Mouse (Mus musculus): ENCODE measurements at regions not wholly inside any gene's neighbourhood (a gene's known extent, or its start where the extent isn't known, plus 50 kb on each side); places are given as distances from the start of the nearest gene placed in this dataset.

DNA sequence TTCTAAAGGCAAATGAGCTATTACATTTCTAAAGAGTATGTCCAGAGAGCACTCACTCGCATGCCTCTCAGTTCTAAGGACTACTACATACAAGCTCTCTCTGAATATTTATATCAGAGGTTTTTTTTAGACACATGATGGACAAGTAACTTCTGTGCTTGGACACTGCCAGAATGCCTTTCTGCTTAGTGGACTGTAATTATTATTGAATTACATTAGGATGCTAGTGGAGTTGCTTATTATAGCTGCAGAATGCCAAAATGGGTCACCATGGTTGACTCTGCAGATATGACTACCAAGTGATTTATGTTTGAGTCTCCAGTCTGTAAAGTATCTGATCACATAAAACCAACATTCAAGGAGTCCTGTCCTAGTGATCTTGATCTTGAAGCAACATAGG is 395.6 kb upstream of the Nr3c2 start:
- Histone ChIP-seq H3K9ac (ENCODE audit: low read length) (no peak overlapping the region), H3K27ac (ENCODE audit: low read depth, low read length) (no peak overlapping the region), H3K4me1 (ENCODE audit: control insufficient read depth, insufficient read depth, low read length) (no peaks in the 10 kb centered on the region), H3K9me3 (ENCODE audit: control insufficient read depth, low read length) (no peaks in the 10 kb centered on the region), H3K4me3 (ENCODE audit: low read depth, low read length) (no peak overlapping the region), H3K27me3 (ENCODE audit: control insufficient read depth, insufficient read depth, low read length) (no peaks in the 10 kb centered on the region), H3K4me2 (ENCODE audit: low read depth) (no peak overlapping the region), H3K36me3 (ENCODE audit: control insufficient read depth, insufficient read depth, low read length) (no peaks in the 10 kb centered on the region)
- DNase-seq (ENCODE audit: low spot score) (no peak), ATAC-seq (ENCODE audit: insufficient read depth, low FRiP score, low TSS enrichment) (no peak)
- WGBS = 83% methylated on average over 1 of the region's 1 CpGs

- no peak overlapping the region for H3K4me2 ChIP-seq (ENCODE audit: low read depth)
- DNase-seq (ENCODE audit: low spot score) (no peak), ATAC-seq (ENCODE audit: insufficient read depth, low FRiP score, low TSS enrichment) (no peak)
- H3K36me3 ChIP-seq (ENCODE audit: control insufficient read depth, insufficient read depth, low read length) = no peaks in the 10 kb centered on the region
- WGBS = 89% methylated on average over 3 of the region's 3 CpGs
- no peak overlapping the region for H3K4me3 ChIP-seq (ENCODE audit: low read depth, low read length)
- H3K9me3 ChIP-seq (ENCODE audit: control insufficient read depth, low read length) = no peaks in the 10 kb centered on the region
- no peak overlapping the region for H3K27ac ChIP-seq (ENCODE audit: low read depth, low read length)
- H3K9ac ChIP-seq (ENCODE audit: low read length) = no peak overlapping the region
- no peaks in the 10 kb centered on the region for H3K4me1 ChIP-seq (ENCODE audit: control insufficient read depth, insufficient read depth, low read length)
- no peaks in the 10 kb centered on the region for H3K27me3 ChIP-seq (ENCODE audit: control insufficient read depth, insufficient read depth, low read length)
These were observed 392.0 kb upstream of the Nr3c2 start for GRCm38 (mm10) chr8:76507247-76507646.

DNA sequence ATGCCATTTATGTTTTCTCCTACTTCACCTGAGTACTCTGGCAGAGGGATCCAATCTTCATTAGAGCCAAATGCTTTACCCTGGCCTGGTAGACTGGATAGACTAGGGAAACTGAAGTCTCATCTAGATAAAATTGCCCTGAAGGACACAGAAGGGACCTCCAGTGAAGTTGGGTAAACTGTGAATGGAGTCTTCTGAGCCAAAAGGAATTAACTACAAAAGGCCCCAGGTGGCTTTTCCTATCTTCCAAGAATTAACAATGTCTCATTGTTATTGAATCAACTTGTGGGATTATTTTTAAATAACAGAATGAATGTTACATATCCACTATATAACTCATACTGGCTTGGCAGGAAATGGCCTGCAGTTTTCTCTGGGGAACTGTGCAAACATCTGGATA is 390.0 kb upstream of the Nr3c2 start:
- H3K4me1 ChIP-seq (ENCODE audit: control insufficient read depth, insufficient read depth, low read length) = no peaks in the 10 kb centered on the region
- no peaks in the 10 kb centered on the region for H3K27me3 ChIP-seq (ENCODE audit: control insufficient read depth, insufficient read depth, low read length)
- no peak overlapping the region for H3K9ac ChIP-seq (ENCODE audit: low read length)

GRCm38 (mm10) chr8:76514132-76514531 is 385.1 kb upstream of the Nr3c2 start:
- Histone ChIP-seq H3K4me1 (ENCODE audit: control insufficient read depth, insufficient read depth, low read length) (no peaks in the 10 kb centered on the region), H3K4me2 (ENCODE audit: low read depth) (no peak overlapping the region), H3K9me3 (ENCODE audit: control insufficient read depth, low read length) (no peaks in the 10 kb centered on the region), H3K27me3 (ENCODE audit: control insufficient read depth, insufficient read depth, low read length) (no peaks in the 10 kb centered on the region), H3K4me3 (ENCODE audit: low read depth, low read length) (no peak overlapping the region), H3K36me3 (ENCODE audit: control insufficient read depth, insufficient read depth, low read length) (no peaks in the 10 kb centered on the region), H3K9ac (ENCODE audit: low read length) (no peak overlapping the region), H3K27ac (ENCODE audit: low read depth, low read length) (no peak overlapping the region)
- DNase-seq (ENCODE audit: low spot score) (no peak), ATAC-seq (ENCODE audit: insufficient read depth, low FRiP score, low TSS enrichment) (no peak)
- WGBS = 87% methylated on average over 1 of the region's 1 CpGs

More for the DNA sequence above, 390.0 kb upstream of the Nr3c2 start:
- Histone ChIP-seq H3K27ac (ENCODE audit: low read depth, low read length) (no peak overlapping the region), H3K4me2 (ENCODE audit: low read depth) (no peak overlapping the region), H3K4me3 (ENCODE audit: low read depth, low read length) (no peak overlapping the region), H3K36me3 (ENCODE audit: control insufficient read depth, insufficient read depth, low read length) (no peaks in the 10 kb centered on the region), H3K9me3 (ENCODE audit: control insufficient read depth, low read length) (no peaks in the 10 kb centered on the region)
- ATAC-seq (ENCODE audit: insufficient read depth, low FRiP score, low TSS enrichment) = no peak
- no peak for DNase-seq (ENCODE audit: low spot score)

GRCm38 (mm10) chr8:76538806-76539480 is 360.3 kb upstream of the Nr3c2 start:
- whole genome bisulfite sequencing = 91% methylated on average over 3 of the region's 3 CpGs
- Histone ChIP-seq H3K4me3 (ENCODE audit: low read depth, low read length) (no peak overlapping the region), H3K4me1 (ENCODE audit: control insufficient read depth, insufficient read depth, low read length) (no peaks in the 10 kb centered on the region), H3K27me3 (ENCODE audit: control insufficient read depth, insufficient read depth, low read length) (no peaks in the 10 kb centered on the region), H3K9ac (ENCODE audit: low read length) (no peak overlapping the region), H3K27ac (ENCODE audit: low read depth, low read length) (no peak overlapping the region), H3K9me3 (ENCODE audit: control insufficient read depth, low read length) (no peaks in the 10 kb centered on the region), H3K36me3 (ENCODE audit: control insufficient read depth, insufficient read depth, low read length) (no peaks in the 10 kb centered on the region), H3K4me2 (ENCODE audit: low read depth) (no peak overlapping the region)
- ATAC-seq (ENCODE audit: insufficient read depth, low FRiP score, low TSS enrichment) = no peak
- no peak for DNase-seq (ENCODE audit: low spot score)

- H3K36me3 ChIP-seq (ENCODE audit: control insufficient read depth, insufficient read depth, low read length) = no peaks in the 10 kb centered on the region
- no peak overlapping the region for H3K9ac ChIP-seq (ENCODE audit: low read length)
- no peaks in the 10 kb centered on the region for H3K27me3 ChIP-seq (ENCODE audit: control insufficient read depth, insufficient read depth, low read length)
- no peak overlapping the region for H3K4me2 ChIP-seq (ENCODE audit: low read depth)
- no peak overlapping the region for H3K27ac ChIP-seq (ENCODE audit: low read depth, low read length)
- no peak for DNase-seq (ENCODE audit: low spot score)
- H3K9me3 ChIP-seq (ENCODE audit: control insufficient read depth, low read length) = no peaks in the 10 kb centered on the region
- WGBS = 93% methylated on average over 4 of the region's 4 CpGs
- no peaks in the 10 kb centered on the region for H3K4me1 ChIP-seq (ENCODE audit: control insufficient read depth, insufficient read depth, low read length)
- no peak for ATAC-seq (ENCODE audit: insufficient read depth, low FRiP score, low TSS enrichment)
- no peak overlapping the region for H3K4me3 ChIP-seq (ENCODE audit: low read depth, low read length)
These were observed 359.6 kb upstream of the Nr3c2 start for GRCm38 (mm10) chr8:76539638-76540037.

DNA sequence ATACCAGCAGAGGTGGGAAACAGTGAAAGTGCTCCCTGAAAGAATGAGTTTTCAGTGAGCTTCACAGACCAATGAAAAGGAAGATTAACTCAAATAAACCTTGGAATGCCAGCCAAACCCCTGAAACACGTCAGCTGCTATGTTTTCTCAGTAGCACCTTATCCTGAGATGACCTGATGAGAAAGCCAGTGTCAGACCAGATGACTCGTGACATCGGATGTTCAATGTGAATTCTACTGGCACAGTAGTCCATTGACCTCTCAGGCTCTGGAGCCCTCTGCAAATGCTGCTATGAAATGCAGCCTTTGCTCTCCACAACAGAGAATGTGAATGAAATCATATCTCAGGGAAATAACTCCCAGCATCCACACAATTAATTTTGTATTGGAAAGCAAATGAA is 358.6 kb upstream of the Nr3c2 start:
- H3K9ac ChIP-seq (ENCODE audit: low read length) = no peak overlapping the region
- WGBS = 68% methylated on average over 3 of the region's 3 CpGs
- no peak for ATAC-seq (ENCODE audit: insufficient read depth, low FRiP score, low TSS enrichment)
- no peaks in the 10 kb centered on the region for H3K4me1 ChIP-seq (ENCODE audit: control insufficient read depth, insufficient read depth, low read length)
- DNase-seq (ENCODE audit: low spot score) = no peak
- H3K4me2 ChIP-seq (ENCODE audit: low read depth) = no peak overlapping the region
- no peaks in the 10 kb centered on the region for H3K36me3 ChIP-seq (ENCODE audit: control insufficient read depth, insufficient read depth, low read length)
- H3K27ac ChIP-seq (ENCODE audit: low read depth, low read length) = no peak overlapping the region
- no peaks in the 10 kb centered on the region for H3K9me3 ChIP-seq (ENCODE audit: control insufficient read depth, low read length)
- H3K27me3 ChIP-seq (ENCODE audit: control insufficient read depth, insufficient read depth, low read length) = no peaks in the 10 kb centered on the region
- H3K4me3 ChIP-seq (ENCODE audit: low read depth, low read length) = no peak overlapping the region

DNA sequence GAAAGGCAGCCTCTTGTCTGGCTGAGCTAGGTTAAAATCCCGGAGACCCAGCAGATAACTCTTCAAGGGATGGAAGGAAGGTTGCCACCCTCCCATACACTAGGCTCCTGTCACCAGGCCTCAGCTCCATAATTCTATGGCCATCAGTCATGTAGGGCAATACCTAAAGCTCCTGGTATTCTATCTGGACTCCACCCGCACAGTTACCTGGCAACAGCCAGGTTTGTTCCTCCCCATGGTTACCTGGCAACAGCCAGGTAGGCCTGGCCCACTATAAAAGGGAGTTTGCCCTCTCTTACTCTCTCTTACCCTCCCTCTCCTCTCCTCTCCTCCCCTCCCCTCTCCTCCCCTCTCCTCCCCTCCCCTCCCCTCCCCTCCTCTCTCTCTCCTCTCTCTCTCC is 347.6 kb upstream of the Nr3c2 start:
- no peak for ATAC-seq (ENCODE audit: insufficient read depth, low FRiP score, low TSS enrichment)
- 86% methylated on average over 2 of the region's 2 CpGs for WGBS
- no peaks in the 10 kb centered on the region for H3K9me3 ChIP-seq (ENCODE audit: control insufficient read depth, low read length)

GRCm38 (mm10) chr8:76601566-76601965 is 297.7 kb upstream of the Nr3c2 start:
- DNase-seq (ENCODE audit: low spot score) (no peak), ATAC-seq (ENCODE audit: insufficient read depth, low FRiP score, low TSS enrichment) (no peak)
- H3K9me3 ChIP-seq (ENCODE audit: control insufficient read depth, low read length) = no peaks in the 10 kb centered on the region
- no peak overlapping the region for H3K4me2 ChIP-seq (ENCODE audit: low read depth)
- no peak overlapping the region for H3K4me3 ChIP-seq (ENCODE audit: low read depth, low read length)
- H3K27me3 ChIP-seq (ENCODE audit: control insufficient read depth, insufficient read depth, low read length) = no peaks in the 10 kb centered on the region
- WGBS = 76% methylated on average over 1 of the region's 1 CpGs
- H3K9ac ChIP-seq (ENCODE audit: low read length) = no peak overlapping the region
- H3K27ac ChIP-seq (ENCODE audit: low read depth, low read length) = no peak overlapping the region
- no peaks in the 10 kb centered on the region for H3K4me1 ChIP-seq (ENCODE audit: control insufficient read depth, insufficient read depth, low read length)
- no peaks in the 10 kb centered on the region for H3K36me3 ChIP-seq (ENCODE audit: control insufficient read depth, insufficient read depth, low read length)

More for the DNA sequence above, 347.6 kb upstream of the Nr3c2 start:
- Histone ChIP-seq H3K4me3 (ENCODE audit: low read depth, low read length) (no peak overlapping the region), H3K27me3 (ENCODE audit: control insufficient read depth, insufficient read depth, low read length) (no peaks in the 10 kb centered on the region), H3K4me2 (ENCODE audit: low read depth) (no peak overlapping the region), H3K27ac (ENCODE audit: low read depth, low read length) (no peak overlapping the region), H3K9ac (ENCODE audit: low read length) (no peak overlapping the region), H3K36me3 (ENCODE audit: control insufficient read depth, insufficient read depth, low read length) (no peaks in the 10 kb centered on the region), H3K4me1 (ENCODE audit: control insufficient read depth, insufficient read depth, low read length) (no peaks in the 10 kb centered on the region)
- no peak for DNase-seq (ENCODE audit: low spot score)
